Mouse (Mus musculus) midbrain, embryonic 15.5 days (tissue): ENCODE results near the gene Rab33b. TPM values are rescaled to one million over a fixed set of nuclear protein-coding genes. Genes with fewer than 3 reads are reported as not detected.
"Not testable (repeated sequence)": the region's sequence is repeated elsewhere in the genome, so short reads cannot be mapped to it uniquely, and the experiment has no call there.

Source experiments
- ATAC-seq: fragments of 200-750 bp; cut with Nextera tagmentation; replicated peaks from 2 replicates; pipeline ENCODE4 v1.8.0; 2017; ENCODE audit warnings: moderate TSS enrichment
- H3K27ac ChIP-seq: fragments of 300-500 bp; sonication (generic); 2 replicates; pipeline ENCODE4 v1.5.1; 2015; ENCODE audit warnings: mild to moderate bottlenecking, inconsistent platforms
- H3K27me3 ChIP-seq: fragments of 300-500 bp; sonication (generic); replicated peaks from 2 replicates; pipeline ENCODE4 v1.6.1; 2015; ENCODE audit warnings: inconsistent platforms
- H3K36me3 ChIP-seq: fragments of 300-500 bp; sonication (generic); replicated peaks from 2 replicates; pipeline ENCODE4 v1.6.1; 2015; ENCODE audit warnings: inconsistent platforms
- H3K4me1 ChIP-seq: fragments of 300-500 bp; sonication (generic); 2 replicates; pipeline ENCODE4 v1.6.1; 2015; ENCODE audit warnings: inconsistent platforms
- H3K4me2 ChIP-seq: fragments of 300-500 bp; sonication (generic); 2 replicates; pipeline ENCODE4 v1.6.1; 2015; ENCODE audit warnings: inconsistent platforms, mild to moderate bottlenecking, moderate library complexity
- H3K4me3 ChIP-seq: fragments of 300-500 bp; sonication (generic); 2 replicates; pipeline ENCODE4 v1.5.1; 2015; ENCODE audit warnings: mild to moderate bottlenecking, inconsistent platforms
- H3K9ac ChIP-seq: fragments of 300-500 bp; sonication (generic); 2 replicates; pipeline ENCODE4 v1.6.1; 2015; ENCODE audit warnings: mild to moderate bottlenecking, inconsistent platforms
- H3K9me3 ChIP-seq: fragments of 300-500 bp; sonication (generic); 2 replicates; pipeline ENCODE4 v1.6.1; 2016; ENCODE audit warnings: inconsistent platforms
- WGBS: fragments of 180-500 bp; shearing (Covaris S2); methylation state at CpG from one replicate; pipeline ENCODE4 v1.1.7; 2015; ENCODE audit warnings: mixed read lengths; 5-methylcytosine and 5-hydroxymethylcytosine counted together
- polyA plus RNA-seq: library from polyadenylated mRNA; unstranded; fragments of >200 nt; fragmentation: Nextera tagmentation; extraction: Ambion mirVana; gene quantifications from 2 replicates; pipeline ENCODE4 v1.2.1, GENCODE M21; 2015

Gene Rab33b
- polyA plus RNA-seq: 27.9 and 28.4 TPM in 2 replicates

DNA sequence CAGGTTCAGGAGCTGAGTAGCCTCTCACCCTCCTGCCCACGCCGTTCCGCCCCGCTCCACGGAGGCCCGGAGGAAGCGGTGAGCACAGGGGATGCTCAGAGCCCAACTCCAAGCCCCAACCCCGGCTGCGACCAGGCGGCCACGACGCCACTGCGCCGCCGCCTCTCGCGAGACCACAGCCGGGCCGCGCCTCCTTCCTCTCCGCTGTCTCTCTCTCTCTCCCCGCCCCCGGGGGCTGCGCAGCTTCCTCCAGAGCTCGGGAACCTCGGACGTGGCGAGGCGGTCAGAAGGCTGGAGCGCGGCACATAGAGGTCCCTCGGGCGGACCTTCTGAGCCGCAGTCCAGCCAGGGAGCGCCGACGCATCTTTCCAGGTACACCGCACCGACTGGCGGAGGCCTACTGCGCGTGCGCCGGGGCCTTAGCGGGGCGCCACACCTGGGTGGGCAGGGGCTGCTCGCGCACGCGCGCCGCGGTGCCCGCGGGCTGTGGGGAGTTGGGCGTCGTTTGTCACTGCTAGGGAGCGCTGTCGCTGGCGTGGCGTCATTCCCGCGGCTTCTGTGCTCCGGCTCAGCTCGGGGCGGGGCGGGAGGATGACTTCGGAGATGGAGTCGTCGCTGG is at the start of gene Rab33b:
TSS of gene Rab33b (plus strand) at position 180 of the 619 bp plus-strand sequence.
- WGBS: under 1% methylated on average over 67 of the region's 70 CpGs

GRCm38 (mm10) chr3:51434364-51434763 is 49.4 kb upstream of the Rab33b start:
- 85% methylated on average over 5 of the region's 5 CpGs for WGBS

More for the DNA sequence above, at the start of gene Rab33b:
- H3K4me2 ChIP-seq: peak within 1 kb of the TSS; percentile 81
- H3K36me3 ChIP-seq: no peaks in the 10 kb centered on the region
- peaks cover 31% of the 10 kb centered on the region for H3K4me1 ChIP-seq
- H3K9me3 ChIP-seq: no peaks in the 10 kb centered on the region
- peak within 1 kb of the TSS; percentile 68 for H3K4me3 ChIP-seq
- ATAC-seq: peak; percentile 96
- H3K9ac ChIP-seq: peak within 1 kb of the TSS; percentile 85
- no peaks in the 10 kb centered on the region for H3K27me3 ChIP-seq
- H3K27ac ChIP-seq: peak within 1 kb of the TSS; percentile 91

DNA sequence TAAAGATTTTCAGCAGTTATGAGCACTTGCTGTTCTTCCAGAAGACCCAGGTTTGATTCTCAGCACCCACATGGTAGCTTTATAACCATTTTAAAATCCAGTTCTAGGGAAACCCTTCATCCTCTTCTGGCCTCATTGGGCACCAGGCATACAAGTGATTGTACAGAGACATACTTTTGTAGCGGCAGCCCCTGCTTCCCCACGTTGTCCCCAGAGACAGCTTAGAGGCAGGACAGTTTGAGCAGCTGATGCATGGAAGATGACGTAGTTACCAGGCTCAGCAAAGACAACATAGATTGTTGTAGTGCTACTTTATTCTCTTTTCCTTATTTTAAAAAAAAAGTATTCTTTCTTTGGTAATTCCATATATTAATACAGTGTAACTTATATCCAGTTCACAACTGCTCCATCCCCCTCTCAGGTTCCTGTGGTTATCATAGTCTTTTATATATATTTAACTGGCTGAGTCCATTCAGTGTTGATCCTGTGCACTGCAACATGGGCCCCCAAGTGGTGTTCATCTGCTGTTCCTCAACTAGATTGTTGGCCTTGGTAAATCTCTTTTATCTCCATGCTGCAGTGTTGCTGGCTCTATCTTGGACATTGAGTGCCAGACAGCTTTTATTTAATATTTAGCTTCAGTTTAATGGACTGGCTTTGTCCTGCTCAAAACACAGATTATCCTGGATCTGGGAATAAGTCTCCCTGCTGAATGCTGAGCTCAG is 48.7 kb upstream of the Rab33b start:
- Histone ChIP-seq H3K27me3 (no peaks in the 10 kb centered on the region), H3K4me1 (no peaks in the 10 kb centered on the region), H3K9ac (no peak overlapping the region), H3K9me3 (no peaks in the 10 kb centered on the region), H3K36me3 (no peaks in the 10 kb centered on the region), H3K27ac (no peak overlapping the region), H3K4me2 (no peak overlapping the region), H3K4me3 (no peak overlapping the region)
- no peak for ATAC-seq
- 86% methylated on average over 3 of the region's 3 CpGs for WGBS

More at GRCm38 (mm10) chr3:51434364-51434763, 49.4 kb upstream of the Rab33b start:
- not testable (repeated sequence) for ATAC-seq, H3K27ac ChIP-seq, H3K4me1 ChIP-seq, H3K4me3 ChIP-seq, H3K9ac ChIP-seq, H3K9me3 ChIP-seq, H3K36me3 ChIP-seq, H3K4me2 ChIP-seq, H3K27me3 ChIP-seq

DNA sequence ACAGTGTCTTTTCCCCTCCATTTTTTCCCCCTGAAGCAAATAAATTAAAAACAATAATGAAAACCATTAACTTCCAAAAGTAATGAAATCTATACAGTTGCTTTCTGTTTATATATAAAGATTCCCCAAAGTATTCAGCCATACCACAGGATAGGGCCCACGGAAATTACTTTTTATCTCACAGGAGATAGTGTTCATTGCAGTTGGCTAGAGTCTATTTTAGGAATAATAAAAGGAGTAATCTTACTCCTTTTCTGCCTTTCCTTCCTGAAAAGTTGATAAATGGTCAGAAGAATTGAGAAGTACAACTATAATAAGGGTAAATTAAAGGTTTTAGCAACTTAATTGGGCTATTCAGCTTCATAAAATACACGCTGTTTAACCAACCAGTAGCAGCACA is 15.2 kb upstream of the Rab33b start:
- H3K36me3 ChIP-seq: peaks cover 49% of the 10 kb centered on the region; the same call in 1 of the 2 replicates
- no peak overlapping the region for H3K27ac ChIP-seq
- H3K4me1 ChIP-seq: no peaks in the 10 kb centered on the region
- no peaks in the 10 kb centered on the region for H3K9me3 ChIP-seq
- H3K27me3 ChIP-seq: no peaks in the 10 kb centered on the region
- H3K4me3 ChIP-seq: no peak overlapping the region
- no peak overlapping the region for H3K4me2 ChIP-seq
- no peak for ATAC-seq
- 90% methylated on average over 2 of the region's 2 CpGs for WGBS
- H3K9ac ChIP-seq: no peak overlapping the region

GRCm38 (mm10) chr3:51475706-51476105 is 8.0 kb upstream of the Rab33b start:
- Histone ChIP-seq H3K4me1 (no peaks in the 10 kb centered on the region), H3K27ac (no peak overlapping the region), H3K9me3 (no peaks in the 10 kb centered on the region), H3K4me3 (no peak overlapping the region), H3K36me3 (peaks cover 14% of the 10 kb centered on the region; the same call in 1 of the 2 replicates), H3K27me3 (no peaks in the 10 kb centered on the region), H3K4me2 (no peak overlapping the region), H3K9ac (no peak overlapping the region)
- ATAC-seq: no peak
- WGBS: 89% methylated on average over 4 of the region's 4 CpGs

DNA sequence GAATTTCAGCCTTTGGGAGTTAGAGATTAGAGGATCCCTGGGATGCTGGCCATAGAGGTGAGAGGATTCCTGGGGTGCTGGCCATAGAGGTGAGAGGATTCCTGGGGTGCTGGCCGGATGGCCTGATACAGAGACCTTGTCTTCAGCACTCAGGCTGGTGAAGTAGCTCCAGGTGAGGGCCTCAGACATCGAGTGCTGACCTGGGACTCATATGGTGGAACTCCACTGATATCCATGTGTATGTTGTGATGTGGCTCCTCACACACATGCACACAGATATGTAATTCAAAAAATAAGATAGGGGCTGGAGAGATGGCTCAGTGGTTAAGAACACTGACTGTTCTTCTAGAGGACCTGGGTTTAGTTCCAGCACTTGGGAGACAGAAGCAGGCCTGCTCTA is 3.8 kb upstream of the Rab33b start:
- Histone ChIP-seq H3K9me3 (no peaks in the 10 kb centered on the region), H3K27ac (no peak overlapping the region), H3K36me3 (no peaks in the 10 kb centered on the region; the same call in 1 of the 2 replicates), H3K27me3 (no peaks in the 10 kb centered on the region), H3K4me2 (no peak overlapping the region), H3K9ac (no peak overlapping the region), H3K4me1 (peaks cover 12% of the 10 kb centered on the region), H3K4me3 (no peak overlapping the region)
- ATAC-seq: no peak
- WGBS: 48% methylated on average over 2 of the region's 2 CpGs

GRCm38 (mm10) chr3:51481059-51481458 is 2.7 kb upstream of the Rab33b start:
- Histone ChIP-seq H3K4me2 (no peak overlapping the region), H3K27ac (no peak overlapping the region), H3K36me3 (no peaks in the 10 kb centered on the region), H3K27me3 (no peaks in the 10 kb centered on the region), H3K9ac (no peak overlapping the region), H3K4me3 (no peak overlapping the region), H3K4me1 (peaks cover 24% of the 10 kb centered on the region), H3K9me3 (no peaks in the 10 kb centered on the region)
- no peak for ATAC-seq

DNA sequence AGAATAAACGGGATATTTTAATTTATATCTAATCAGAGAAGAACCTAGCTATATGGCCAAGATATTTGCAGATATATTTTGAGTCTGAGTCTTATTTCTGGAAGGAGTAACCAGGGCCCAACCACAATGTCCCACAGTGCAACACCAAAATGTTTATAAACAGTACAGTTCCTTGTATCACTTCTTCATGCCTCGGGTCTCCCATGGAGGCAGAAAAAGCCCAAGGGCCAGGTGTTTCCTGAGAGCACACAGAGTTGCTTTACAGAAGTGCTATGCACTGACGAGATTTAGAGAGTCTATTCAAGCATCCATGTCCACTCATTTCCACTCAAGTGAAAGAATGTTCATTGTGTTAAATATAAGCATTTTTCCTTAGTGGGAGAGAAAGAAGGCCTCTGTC is 1.8 kb upstream of the Rab33b start:
- Histone ChIP-seq H3K9ac (no peak overlapping the region), H3K27me3 (no peaks in the 10 kb centered on the region), H3K4me1 (peaks cover 29% of the 10 kb centered on the region), H3K27ac (no peak overlapping the region), H3K4me2 (no peak overlapping the region), H3K9me3 (no peaks in the 10 kb centered on the region), H3K4me3 (no peak overlapping the region), H3K36me3 (no peaks in the 10 kb centered on the region)
- ATAC-seq: no peak
- 55% methylated on average over 3 of the region's 3 CpGs for WGBS

GRCm38 (mm10) chr3:51482781-51483180 is 939 bp upstream of the Rab33b start:
- Histone ChIP-seq H3K36me3 (no peaks in the 10 kb centered on the region), H3K4me1 (peaks cover 31% of the 10 kb centered on the region), H3K27ac (0 out of 2 replicates have a peak overlapping the region, but pooled peaks have one; percentile 91), H3K4me2 (peak overlapping the region; percentile 81), H3K4me3 (peak overlapping the region; percentile 68; the same call in 1 of the 2 replicates), H3K9ac (peak overlapping the region; percentile 85; the same call in 1 of the 2 replicates), H3K27me3 (no peaks in the 10 kb centered on the region), H3K9me3 (no peaks in the 10 kb centered on the region)
- 80% methylated on average over 3 of the region's 3 CpGs for WGBS
- ATAC-seq: no peak

DNA sequence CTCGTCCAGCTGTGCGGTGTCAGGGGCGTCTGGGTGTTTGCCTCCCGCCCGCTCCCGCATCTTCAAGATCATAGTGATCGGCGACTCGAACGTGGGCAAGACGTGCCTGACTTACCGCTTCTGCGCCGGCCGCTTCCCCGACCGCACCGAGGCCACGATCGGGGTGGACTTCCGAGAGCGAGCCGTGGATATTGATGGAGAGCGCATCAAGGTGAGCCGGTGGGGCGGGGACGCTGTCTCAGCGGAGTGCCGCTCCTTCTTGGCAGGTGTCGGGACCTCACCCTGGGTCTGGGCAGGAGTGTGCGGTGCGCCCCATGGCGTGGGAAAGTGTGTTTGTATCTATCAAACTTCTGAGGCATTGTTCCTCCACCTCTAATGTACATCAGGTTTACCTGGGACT is 650 bp downstream of the Rab33b start:
- Histone ChIP-seq H3K9ac (peak overlapping the region; percentile 85), H3K27me3 (no peaks in the 10 kb centered on the region), H3K4me2 (peak overlapping the region; percentile 81), H3K4me3 (peak overlapping the region; percentile 68), H3K4me1 (peaks cover 31% of the 10 kb centered on the region), H3K9me3 (no peaks in the 10 kb centered on the region), H3K36me3 (no peaks in the 10 kb centered on the region), H3K27ac (peak overlapping the region; percentile 91)
- ATAC-seq: no peak; the same call in 1 of the 2 replicates
- WGBS: under 1% methylated on average over 33 of the region's 33 CpGs

GRCm38 (mm10) chr3:51485347-51485746 is 1.6 kb downstream of the Rab33b start:
- 89% methylated on average over 4 of the region's 4 CpGs for WGBS
- Histone ChIP-seq H3K27ac (no peak overlapping the region), H3K36me3 (no peaks in the 10 kb centered on the region), H3K4me3 (peak overlapping the region; percentile 68), H3K9me3 (no peaks in the 10 kb centered on the region), H3K9ac (peak overlapping the region; percentile 85; the same call in 1 of the 2 replicates), H3K4me2 (peak overlapping the region; percentile 81), H3K27me3 (no peaks in the 10 kb centered on the region), H3K4me1 (peaks cover 31% of the 10 kb centered on the region)
- no peak for ATAC-seq

DNA sequence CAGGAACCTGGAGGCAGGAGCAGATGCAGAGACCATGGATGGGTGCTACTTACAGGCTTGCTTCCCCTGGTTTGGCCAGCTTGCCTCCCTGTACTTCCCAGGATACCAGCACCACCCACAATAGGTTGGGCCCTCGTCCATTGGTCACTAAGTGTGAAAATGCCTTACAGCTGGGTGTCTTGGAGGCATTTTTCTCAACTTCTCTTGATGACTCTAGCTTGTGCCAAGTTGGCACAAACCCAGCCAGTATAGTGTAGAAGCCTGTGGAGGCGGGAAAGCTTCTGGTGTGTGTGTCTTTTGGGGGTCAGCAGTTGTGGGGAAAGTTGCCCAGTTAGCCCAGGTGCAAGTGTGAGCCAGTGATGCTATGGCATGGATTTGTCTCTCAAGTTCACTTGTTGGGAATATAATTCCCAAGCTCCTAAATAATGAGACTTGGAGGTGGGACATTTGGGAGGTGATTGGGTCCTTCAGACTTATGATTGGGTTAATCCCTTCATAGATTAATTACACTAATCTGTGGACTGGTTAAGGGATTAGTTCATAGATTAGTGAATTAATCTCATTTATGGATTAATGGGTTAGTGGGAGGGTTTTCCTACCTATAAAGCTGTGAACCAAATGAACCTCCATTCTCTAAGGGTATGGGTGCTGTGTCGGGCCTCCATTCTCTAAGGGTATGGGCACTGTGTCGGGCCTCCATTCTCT is 2.9 kb downstream of the Rab33b start:
- no peaks in the 10 kb centered on the region for H3K9me3 ChIP-seq
- H3K27me3 ChIP-seq: no peaks in the 10 kb centered on the region
- no peaks in the 10 kb centered on the region for H3K36me3 ChIP-seq
- no peak overlapping the region for H3K9ac ChIP-seq
- H3K4me3 ChIP-seq: no peak overlapping the region
- no peak overlapping the region for H3K4me2 ChIP-seq
- H3K4me1 ChIP-seq: peaks cover 31% of the 10 kb centered on the region
- no peak overlapping the region for H3K27ac ChIP-seq
- WGBS: 85% methylated on average over 4 of the region's 4 CpGs
- ATAC-seq: no peak
